Mouse (Mus musculus): Measurements from ENCODE around the gene Pex16. TPM values are rescaled to one million over a fixed set of nuclear protein-coding genes. Genes with fewer than 3 reads are reported as not detected.

Pex16 gene
- polyA plus RNA-seq, 1 experiment: 81.9 TPM

DNA sequence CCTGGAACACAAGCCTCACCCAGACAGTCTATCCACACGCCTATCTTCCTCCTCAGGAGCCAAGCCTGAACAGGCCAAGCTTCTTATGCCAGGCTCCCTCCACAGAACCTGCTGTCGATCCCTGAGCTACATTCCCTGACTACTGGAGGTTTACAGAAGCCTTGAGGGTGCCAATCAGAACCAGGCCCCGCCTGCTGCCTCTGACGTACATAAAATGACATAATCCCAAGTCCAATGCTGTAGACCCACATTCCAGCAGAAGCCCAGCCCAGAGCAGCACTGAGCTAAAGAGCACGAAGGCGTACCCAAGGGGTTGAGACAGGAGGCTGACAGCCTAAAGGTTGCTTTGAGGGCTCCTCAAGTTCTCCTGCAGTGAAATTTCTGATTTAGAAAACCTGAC, 53.4 kb downstream of the Pex16 start:
- peak; percentile 91 for DNase-seq
- 21% methylated on average over 6 of the region's 6 CpGs for WGBS
- Histone ChIP-seq H3K27me3 (replicated peaks; ENCODE audit: control insufficient read depth, insufficient read depth, low read length) (no peaks in the 10 kb centered on the region), H3K4me1 (ENCODE audit: control insufficient read depth, insufficient read depth, low read length) (peaks cover 57% of the 10 kb centered on the region), H3K36me3 (ENCODE audit: control insufficient read depth, insufficient read depth, low read length) (no peaks in the 10 kb centered on the region), H3K4me3 (ENCODE audit: insufficient read depth, low read depth, low read length) (no peak overlapping the region), H3K27ac (ENCODE audit: insufficient read depth, low read depth, low read length) (peak overlapping the region; percentile 87)
- TF ChIP-seq CTCF (conservative IDR thresholded peaks at IDR 0.05; ENCODE audit: insufficient read depth, insufficient read length, low read depth, low read length) (no peak), POLR2A (IDR thresholded peaks at IDR 0.05; ENCODE audit: low read depth, low read length) (peak; percentile 6)

DNA sequence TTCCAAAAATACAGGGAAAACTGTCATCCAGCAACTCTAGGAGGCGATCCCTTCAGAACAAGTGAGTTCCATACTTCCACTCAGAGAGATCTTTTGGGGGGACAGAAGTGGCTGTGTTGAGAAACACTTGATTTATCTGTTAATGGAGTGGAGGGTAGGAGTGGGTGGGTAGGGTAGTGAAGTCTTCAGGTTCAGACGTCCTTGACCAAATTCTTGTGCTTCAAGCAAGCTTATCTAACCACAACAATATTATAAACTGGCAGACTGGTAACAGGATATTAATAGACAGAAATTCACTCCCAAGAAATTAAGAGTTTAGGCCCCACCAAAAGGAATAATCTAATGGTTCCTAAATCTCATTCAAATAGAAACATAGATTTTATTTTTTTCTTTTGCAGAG, 55.6 kb downstream of the Pex16 start:
- no peak overlapping the region for H3K27ac ChIP-seq (ENCODE audit: insufficient read depth, low read depth, low read length)
- no peak for TF ChIP-seq CTCF (conservative IDR thresholded peaks at IDR 0.05; ENCODE audit: insufficient read depth, insufficient read length, low read depth, low read length)
- no peak for TF ChIP-seq POLR2A (IDR thresholded peaks at IDR 0.05; ENCODE audit: low read depth, low read length)
- H3K27me3 ChIP-seq (replicated peaks; ENCODE audit: control insufficient read depth, insufficient read depth, low read length): no peaks in the 10 kb centered on the region
- peaks cover 48% of the 10 kb centered on the region for H3K4me1 ChIP-seq (ENCODE audit: control insufficient read depth, insufficient read depth, low read length)
- DNase-seq: no peak
- no peak overlapping the region for H3K4me3 ChIP-seq (ENCODE audit: insufficient read depth, low read depth, low read length)
- no peaks in the 10 kb centered on the region for H3K36me3 ChIP-seq (ENCODE audit: control insufficient read depth, insufficient read depth, low read length)
- 71% methylated on average over 2 of the region's 2 CpGs for WGBS

Other genes with a start within 250 kb of the Pex16 start
- 54.1 and 70.7 TPM in 2 replicates for gene Large2, start 193 bp downstream of the Pex16 start, polyA plus RNA-seq (2012; rRNA removed)
- 4.3 and 5.3 TPM in 2 replicates for gene 1700029I15Rik, start 7.9 kb downstream of the Pex16 start, polyA plus RNA-seq (2012; rRNA removed)
- gene Mapk8ip1, start 26.6 kb downstream of the Pex16 start, polyA plus RNA-seq (2012; rRNA removed): 41.5 and 49.3 TPM in 2 replicates
- 13.5 and 15.3 TPM in 2 replicates for gene Cry2, start 59.4 kb downstream of the Pex16 start, polyA plus RNA-seq (2012; rRNA removed)
- gene Slc35c1, start 85.9 kb downstream of the Pex16 start, polyA plus RNA-seq (2012; rRNA removed): 29.6 and 35.4 TPM in 2 replicates
- 10.7 and 10.9 TPM in 2 replicates for gene Chst1, start 225.0 kb downstream of the Pex16 start, polyA plus RNA-seq (2012; rRNA removed)

All from kidney, adult 2 months (tissue).